Mouse (Mus musculus): ENCODE measurements at regions not wholly inside any gene's neighbourhood (a gene's known extent, or its start where the extent isn't known, plus 50 kb on each side); places are given as distances from the start of the nearest gene placed in this dataset.
"Not testable (repeated sequence)": the region's sequence is repeated elsewhere in the genome, so short reads cannot be mapped to it uniquely, and the experiment has no call there.

DNA sequence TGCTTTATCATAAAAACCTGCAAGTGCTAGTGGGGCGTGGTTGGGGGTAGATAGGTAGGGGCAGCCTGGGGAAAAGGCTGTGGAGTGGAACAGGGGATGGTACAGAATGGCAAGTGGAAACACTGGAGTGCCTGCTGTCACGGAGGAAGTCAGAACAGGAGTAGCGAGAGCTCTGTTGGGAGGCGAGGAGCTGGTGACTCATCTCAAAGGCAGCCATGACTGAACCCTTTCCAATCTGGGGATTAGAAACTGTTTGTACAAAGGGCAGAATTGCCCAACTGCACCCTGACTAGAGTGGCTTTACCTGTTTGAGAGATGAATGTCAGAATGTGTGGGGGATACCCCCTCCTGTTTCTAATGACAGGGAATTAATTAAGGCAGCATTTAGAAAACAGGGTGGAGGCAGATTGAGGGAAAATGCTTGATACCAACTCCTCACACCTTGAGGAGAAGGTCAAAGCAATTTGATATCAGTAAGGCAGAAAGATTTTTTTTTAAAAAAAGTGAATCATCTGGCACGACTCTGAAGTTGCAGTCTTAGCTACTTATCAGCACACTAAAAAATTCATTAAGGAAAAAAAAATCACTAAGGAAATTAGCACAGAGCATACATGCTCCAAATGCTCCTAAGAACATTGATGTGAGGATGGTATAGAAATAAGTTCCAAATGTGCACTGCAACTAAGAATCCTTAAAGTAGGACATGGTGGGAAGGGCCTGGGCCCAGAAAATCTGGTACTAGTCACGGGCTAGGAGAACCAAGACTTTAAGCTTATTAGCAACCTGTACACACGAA is 54.7 kb upstream of the Usp25 start:
- DNase-seq (ENCODE audit: low spot score) = peak; percentile 15

DNA sequence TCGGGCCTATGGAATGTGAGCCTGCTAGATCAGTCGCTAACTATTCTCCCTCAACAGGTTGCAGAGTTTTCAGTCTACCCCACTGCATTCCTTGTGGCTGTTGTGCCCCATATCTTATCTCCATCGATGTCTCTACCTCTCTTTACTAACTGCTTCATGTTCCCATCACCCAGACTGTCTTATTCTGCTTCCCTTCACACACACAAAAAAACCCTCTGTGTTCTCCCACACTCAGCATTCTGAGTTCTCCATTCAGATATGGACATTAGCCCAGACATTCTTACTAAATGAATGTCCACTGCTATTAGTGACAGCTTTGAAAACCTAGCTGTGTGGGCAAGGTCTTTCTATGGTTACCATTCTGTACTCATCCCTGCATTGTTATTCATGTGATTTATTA is 56.0 kb upstream of the Usp25 start:
- no peak for DNase-seq (ENCODE audit: low spot score)

DNA sequence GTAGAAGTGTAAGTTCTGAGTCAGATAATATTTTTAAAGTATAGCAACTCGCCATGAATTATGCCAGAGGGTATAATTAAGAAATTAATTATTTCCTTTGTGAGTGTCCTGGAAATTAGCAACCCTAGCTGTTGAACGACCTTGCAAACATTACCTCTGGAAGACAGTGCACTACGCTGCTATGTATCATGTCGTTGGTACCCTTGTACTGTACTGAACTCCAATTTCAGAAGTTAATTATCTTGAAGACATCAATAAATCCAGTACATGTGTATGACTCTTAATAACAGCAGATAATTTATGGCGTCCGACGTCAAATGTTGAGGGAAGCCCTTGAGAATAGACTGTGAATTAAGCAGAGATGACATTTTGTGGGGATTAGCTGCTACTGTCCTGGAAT is 56.4 kb upstream of the Usp25 start:
- no peak for DNase-seq (ENCODE audit: low spot score)

DNA sequence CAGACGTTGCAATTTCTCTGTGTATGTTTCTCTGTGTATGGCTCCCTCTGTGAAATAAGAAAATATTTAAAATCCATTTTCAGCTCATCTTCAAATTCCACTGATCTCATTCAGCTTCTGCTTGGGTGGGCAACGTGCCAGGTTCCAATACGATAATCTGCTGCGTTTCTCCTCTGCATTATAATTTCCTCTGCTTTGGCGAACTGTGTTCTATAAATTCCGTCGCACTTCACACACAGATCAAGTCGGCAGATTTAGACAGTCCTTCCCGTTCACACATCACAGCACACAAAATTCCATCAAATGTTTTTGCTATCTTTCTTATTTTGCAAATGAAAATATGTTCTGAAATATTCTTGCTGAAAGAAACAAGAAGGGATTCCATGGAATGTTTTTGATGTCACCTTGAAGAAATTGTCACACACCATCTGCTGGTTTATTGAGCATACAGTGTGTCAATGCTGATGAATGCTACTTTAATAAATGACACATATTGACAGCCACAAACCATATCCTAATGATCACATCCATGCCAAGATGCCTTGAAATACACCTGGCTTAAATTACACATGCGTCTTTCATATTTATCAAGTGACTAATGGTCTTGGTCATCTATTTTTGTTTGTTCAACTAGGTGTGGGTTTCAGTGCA is 62.5 kb upstream of the Usp25 start:
- DNase-seq (ENCODE audit: low spot score) = no peak

DNA sequence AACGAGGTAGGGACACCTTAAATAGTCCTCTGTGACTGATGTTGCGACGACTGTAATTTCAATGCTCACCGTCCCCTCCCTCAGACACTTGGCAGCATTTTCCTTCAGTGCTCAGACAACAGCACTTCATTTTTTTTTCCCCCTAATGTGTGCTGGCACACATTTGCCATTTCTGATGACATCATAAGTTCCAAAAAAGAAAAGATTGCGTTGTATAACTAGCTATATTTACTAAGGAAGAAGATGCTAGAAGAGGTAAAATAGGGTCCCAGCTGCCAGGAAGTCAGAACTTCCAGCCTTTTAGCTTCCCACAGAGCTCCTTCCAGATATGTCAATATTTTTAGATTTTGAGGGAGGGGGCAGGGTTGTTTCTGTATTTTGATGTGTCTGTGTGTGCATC is 66.5 kb upstream of the Usp25 start:
- no peak for DNase-seq (ENCODE audit: low spot score)

DNA sequence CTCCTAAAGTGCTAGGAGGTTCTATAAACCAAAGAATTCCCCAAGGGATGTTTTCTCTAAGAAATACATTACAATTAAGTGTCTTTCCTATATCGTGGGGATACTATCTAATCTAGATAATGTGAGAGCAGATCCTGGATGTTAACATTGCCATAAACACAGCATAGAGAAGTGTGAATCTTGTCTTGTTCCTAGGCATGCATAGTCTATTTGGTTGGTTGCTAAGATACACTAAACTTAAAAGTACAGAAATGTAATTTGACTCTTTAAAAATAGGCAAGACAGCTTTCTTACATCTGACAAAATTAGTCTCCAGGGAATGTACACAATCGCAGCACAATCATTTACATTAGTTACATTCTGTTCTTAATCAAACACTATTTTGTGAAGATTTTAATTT is 75.4 kb upstream of the Usp25 start:
- no peak for DNase-seq (ENCODE audit: low spot score)

DNA sequence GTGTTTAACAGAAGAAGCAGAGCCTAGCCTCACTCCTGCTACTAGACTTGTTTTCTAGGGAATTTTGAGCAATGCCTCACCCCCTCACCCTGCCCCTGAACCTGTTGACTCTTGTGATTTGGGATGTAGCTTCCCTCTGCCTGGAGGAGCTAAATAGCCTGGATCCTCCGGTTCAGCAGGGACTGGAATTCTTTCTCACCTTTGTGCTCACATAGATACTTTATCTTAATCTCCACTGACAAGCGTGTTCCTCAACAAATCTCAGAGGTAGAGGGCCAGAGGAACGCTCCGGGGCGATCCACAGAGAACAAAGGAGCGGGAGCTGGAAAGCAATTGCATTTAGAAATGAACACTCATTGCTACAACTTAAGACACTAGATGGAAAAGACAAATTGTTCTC is 85.6 kb upstream of the Usp25 start:
- no peak for DNase-seq (ENCODE audit: low spot score)

DNA sequence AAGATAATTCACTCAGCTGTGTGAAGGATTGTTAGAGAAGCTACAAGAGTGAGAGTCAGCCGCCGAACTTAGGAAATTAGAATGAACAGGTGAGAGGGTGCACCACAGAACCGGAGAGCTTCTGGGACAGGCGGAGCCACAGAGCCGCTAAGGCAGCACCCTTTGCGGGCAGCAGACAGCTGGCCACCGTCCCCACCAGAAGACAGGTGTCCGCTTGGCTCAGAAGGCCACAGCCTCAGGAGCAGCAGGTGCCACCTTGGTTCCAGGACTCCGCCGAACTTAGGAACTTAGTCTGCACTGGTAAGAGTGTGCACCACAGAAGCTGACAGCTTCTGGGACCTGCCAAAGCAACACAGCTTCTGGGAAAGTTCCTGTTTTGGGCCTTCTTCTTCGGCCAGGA is 93.4 kb upstream of the Usp25 start:
- DNase-seq (ENCODE audit: low spot score) = not testable (repeated sequence)

DNA sequence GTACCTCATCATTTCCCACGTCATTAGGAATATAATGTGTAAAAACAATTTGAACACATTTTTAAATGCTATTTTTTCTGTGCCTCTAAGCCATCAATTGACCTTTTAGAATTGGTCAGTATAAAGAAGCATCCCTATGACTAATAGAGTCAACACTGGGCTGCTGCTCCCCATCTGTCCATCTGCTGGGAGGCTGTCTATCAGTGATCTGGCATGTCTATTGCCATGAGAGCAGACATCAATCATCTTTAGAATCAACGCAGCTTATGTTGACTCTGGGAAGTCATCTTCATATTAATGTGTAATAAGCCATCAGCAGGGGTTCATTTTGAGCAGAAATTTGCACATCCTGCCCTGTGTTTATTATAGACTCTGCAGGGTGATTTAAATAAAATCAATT is 94.9 kb upstream of the Usp25 start:
- DNase-seq (ENCODE audit: low spot score) = no peak

DNA sequence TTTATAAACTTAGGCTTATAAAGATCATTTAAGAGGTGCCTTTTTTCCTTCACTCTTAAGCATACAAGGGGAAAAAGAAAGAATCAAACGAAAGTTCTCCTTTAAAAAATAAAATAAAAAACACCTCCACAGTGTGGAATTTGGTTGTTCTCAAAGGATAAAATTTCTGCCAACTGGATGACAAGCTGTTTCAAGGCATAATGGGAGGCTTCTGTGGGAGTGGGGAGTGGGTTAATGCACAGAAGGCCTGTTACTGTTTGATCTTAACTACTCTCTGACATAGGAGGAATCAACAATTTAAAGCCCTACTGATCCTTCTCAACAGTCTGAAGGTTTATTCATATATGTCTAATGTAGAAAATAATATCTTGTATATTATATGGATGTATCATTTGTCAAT is 99.2 kb upstream of the Usp25 start:
- no peak for DNase-seq (ENCODE audit: low spot score)

DNA sequence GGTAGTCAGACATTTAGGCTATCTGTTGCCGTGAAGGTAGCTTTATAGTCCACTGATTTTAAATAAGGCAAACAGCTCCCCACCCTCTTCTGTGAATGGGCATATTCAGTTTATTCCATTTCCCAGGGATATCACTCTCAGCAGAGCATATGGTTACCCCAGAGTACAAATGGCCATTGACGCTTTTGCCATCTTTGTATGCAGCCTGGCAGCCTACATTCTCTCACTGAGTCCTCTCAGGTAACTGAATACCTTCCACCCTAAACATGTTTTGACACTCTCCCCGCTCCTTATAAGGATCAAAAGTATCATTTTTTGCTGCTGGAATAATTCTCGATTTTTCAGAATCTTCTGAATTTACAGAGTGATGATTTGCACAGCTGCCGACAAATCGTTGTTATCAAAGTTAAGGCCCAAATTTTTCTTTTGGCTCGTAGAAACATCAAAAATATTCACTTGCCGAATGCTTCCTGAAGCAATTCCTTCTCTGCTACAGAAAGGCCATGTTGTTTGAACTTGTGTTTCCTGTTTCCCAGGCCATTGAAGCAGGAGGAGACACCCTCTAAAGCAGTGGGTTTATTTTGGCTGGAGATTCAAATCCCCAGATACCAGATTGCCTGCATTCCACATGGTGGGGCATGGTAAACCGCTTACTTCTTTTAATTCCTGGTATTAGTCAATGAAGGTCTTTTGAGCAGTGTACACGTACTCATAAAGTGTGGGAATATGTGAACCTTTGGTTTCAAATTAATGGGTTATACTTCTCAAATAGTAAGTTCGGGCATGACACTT is 108.1 kb upstream of the Usp25 start:
- no peak for DNase-seq (ENCODE audit: low spot score)

DNA sequence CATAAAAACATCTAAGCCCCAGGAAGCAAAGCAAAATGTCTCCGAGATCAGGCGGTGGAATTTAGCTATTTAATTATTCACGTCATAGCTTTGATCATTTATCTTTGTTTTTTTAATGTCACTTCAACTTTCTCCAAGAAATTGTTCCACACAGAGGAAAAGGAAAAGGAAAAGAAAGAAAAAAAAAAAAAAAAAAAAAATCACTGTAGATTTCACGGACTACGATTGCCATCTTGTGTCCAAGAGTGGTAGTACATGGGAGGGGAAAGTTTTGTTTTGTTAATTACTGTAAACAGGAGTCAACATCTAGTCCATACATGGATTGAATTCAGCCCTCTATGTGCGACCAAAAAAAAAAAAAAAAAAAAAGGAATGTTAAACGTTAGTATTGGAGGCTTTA is 114.4 kb upstream of the Usp25 start:
- no peak for DNase-seq (ENCODE audit: low spot score)

DNA sequence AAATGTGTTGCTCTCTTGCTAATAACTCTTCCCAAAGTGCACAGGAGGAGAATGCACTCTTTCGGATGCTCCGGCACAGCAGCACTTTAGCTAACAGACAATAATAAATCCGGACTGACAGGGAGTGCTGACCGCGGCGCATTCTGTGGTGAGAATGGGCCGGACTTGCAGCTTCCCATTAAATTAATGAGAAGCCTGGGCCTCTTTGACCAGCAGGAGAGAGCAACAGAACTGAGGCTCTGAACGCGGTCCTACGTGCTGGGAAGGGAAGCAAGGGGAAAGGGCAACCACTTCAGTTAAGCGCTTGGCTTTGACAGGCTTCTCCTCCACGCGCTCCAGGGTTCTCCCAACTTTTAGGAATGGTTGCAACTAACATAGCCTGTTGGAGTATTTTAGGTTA is 117.2 kb upstream of the Usp25 start:
- DNase-seq (ENCODE audit: low spot score) = no peak

DNA sequence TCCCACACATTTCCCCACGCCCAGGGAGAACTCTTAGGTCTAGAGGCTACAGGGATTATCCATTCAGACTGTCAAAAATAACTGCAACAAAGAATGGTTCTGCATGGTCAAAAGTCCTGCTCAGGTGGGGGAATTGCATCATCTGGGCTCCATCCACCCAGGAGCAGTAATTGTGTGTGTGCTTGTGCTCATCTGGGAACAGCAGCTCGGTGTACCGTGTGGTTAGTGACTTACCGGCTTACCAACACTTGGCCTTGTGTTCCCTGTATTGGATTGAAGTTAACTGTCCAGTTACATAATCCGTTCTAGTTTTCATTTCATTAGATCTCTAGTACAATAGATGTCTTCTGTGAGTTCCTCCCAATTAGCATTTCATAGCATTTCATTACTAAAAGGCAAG is 117.7 kb upstream of the Usp25 start:
- DNase-seq (ENCODE audit: low spot score) = no peak

DNA sequence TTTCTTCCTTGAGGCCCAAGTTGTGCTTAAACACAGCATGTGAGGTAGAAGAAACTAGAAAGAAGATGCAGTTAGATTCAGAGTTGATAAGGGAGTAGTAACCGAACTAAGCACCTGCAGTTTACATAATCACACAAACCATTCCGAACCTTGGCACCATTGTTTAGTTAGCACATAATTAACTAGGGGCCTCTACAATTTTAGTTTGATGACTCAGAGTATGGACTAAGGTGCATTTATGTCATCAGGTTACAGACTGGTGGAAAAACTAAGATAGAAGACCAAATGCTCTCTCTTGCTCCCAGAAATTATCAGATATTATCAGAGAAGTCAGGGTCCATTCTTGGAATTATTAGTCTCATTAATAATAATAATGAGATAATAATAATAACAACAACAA is 134.9 kb upstream of the Usp25 start:
- no peak for DNase-seq (ENCODE audit: low spot score)

DNA sequence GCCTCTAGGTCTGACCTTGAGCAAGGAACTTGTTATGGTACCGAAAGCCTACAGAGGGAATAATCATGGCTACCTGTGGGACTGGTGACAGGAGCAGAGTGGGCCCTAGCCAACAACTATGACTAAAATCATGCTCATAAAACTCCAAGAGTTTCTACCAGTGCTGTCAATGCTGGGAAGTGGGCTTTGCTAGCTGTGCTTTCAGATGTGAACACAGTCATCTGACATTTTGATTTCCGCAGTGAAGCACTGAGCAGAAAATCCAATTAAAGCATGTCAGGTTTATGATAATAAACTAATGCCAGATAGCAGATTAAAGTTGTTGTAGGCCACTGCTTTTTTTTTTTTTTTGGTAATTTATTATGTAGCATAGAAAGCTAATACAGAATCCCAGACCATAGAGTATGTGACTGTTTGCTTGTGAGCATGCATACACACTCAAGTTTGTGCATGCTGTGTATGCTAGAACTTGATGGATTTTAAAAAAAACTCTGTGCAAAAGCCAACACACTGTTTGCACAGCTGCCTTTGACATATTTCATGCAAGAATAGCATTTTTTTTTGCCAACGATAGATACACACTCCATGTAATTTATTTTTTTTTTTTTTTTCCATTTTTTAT is 138.0 kb upstream of the Usp25 start:
- no peak for DNase-seq (ENCODE audit: low spot score)

DNA sequence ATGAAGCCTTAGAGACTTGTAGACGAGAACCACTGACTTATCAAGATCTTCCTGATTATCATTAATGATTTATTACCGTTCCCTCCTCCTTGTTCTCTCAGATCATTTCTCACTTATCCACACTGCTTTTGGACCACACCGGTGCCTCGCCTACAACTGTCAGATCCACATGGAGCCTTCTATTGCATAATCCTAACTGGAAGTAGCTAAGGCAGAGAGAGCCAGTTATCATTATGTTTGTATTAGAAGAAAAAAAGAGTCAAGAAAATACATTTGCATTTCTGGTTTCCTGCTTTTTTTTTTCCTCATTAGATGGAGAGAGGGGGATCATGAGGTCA is 147.1 kb upstream of the Usp25 start:
- no peak for DNase-seq (ENCODE audit: low spot score)

DNA sequence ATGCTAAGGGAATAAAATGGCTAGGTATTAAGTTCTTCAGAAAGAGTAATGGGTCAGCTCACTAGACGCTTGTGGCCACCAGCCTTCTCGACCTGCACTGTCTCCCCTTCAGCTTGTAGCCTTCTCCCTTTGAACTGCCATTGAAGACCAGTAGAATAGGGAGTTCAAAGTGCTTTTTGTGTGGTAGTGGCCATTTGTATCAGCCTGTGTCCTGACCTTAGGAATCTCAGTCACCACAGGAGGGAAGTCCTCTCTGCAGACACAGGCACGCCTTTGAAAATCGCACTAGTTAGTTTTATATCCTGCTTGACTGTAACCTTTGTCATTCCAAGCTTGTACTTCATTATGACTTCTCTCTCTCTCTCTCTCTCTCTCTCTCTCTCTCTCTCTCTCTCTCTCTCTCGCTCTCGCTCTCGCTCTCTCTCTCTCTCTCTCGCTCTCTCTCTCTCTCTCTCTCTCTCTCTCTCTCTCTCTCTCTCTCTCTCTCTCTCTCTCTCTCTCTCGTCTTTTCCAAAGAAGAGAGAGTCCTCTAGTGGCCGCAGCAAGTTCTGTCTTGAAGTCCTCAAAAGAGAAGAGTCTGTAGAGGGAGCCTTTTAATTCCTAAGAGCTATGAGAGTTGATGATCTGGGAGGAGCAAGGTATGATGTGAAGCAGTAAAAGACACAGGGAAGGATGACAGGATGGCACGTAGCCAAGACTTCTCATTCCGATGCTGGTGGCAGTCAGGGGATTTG is 147.6 kb upstream of the Usp25 start:
- peak; percentile 8 for DNase-seq (ENCODE audit: low spot score)

DNA sequence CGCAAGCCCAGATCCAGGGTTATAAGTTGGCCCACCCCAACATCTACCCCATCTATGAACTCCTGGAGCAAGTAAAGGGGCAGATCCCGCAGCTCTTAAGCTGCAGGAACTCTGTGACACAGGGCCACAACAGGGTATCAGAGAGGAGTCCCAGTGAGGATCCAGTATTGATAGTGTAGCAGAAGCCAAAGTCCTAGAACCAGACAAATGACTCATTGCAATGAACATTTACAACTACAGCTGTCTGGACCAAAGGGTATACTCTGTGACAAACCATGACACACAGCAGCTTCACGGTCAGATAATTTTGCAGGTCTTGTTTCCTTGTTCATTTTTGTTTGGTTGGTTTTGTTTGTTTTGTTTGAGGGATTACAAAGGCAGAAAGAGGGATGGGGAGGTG is 149.1 kb upstream of the Usp25 start:
- no peak for DNase-seq (ENCODE audit: low spot score)

DNA sequence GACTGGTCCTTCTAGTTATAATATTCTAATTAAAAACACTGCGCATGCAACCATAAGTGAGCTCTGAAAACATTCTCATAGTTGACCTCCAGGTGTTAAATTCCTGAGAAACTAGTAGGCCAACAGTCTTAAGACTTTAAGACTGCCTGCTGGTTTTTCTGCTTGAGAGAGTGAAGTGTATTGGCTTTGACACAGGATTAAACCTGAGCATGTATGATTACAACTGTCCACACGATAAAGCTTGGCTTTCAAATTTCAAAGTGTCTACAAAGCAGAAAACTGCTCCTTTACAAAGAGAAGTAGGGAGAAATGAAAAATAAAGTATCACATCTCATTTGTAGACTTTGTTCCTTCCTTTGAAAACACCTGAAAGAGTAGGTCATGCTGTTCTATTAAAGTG is 157.7 kb upstream of the Usp25 start:
- DNase-seq (ENCODE audit: low spot score) = no peak

DNA sequence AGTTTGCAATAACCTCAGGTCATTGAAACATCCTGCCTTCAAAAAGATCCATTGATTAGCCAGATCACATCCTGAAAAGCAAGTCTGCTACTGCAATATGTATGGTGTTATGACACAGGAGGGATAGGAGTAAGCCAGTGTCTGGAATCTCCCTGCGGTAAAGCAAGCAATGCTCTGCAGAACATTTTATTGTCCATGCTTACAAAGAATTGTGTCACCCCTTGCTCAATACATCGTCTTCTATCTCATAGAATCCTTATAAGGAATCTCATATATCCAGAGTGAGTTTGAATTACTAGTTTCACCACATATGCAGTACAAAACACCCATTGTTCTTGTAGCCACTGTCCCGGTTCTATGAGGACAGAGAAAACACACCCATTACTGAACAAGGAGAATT is 162.1 kb upstream of the Usp25 start:
- no peak for DNase-seq (ENCODE audit: low spot score)

DNA sequence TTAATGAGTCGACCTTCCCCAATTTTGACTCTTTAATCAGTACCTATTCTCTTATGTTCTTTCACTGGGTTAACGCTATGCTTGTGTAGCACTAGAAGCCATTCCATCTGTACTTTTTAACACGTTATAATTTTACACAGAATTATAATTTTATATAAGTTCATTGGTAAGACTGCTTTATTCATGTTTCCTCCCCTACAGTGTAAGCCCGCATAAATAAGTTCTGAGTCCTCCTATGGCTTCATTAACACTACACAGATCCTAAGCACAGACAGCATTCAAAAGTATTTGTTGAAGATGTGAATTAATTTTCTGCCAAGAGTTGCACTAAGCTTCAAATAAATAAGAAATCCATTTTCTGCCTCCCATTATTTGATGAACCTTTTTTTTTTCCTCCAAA is 176.1 kb upstream of the Usp25 start:
- no peak for DNase-seq (ENCODE audit: low spot score)

Measured in ovary, adult 18-20 months (tissue).